Mouse (Mus musculus): ENCODE measurements at regions not wholly inside any gene's neighbourhood (a gene's known extent, or its start where the extent isn't known, plus 50 kb on each side); places are given as distances from the start of the nearest gene placed in this dataset.

- intact Hi-C loops (cut with DNase I) = no loop called here
- no peak for DNase-seq (ENCODE audit: low spot score)
These were observed 525.9 kb downstream of the Rfpl4b start for GRCm38 (mm10) chr10:38295724-38296123.

- no peak for DNase-seq (ENCODE audit: low spot score)
- intact Hi-C loops (cut with DNase I) = no loop called here
These were observed 532.8 kb downstream of the Rfpl4b start for GRCm38 (mm10) chr10:38288689-38289283.

- intact Hi-C loops (cut with DNase I) = loop anchor here (5.0 kb wide), 3 partner anchors 1132 to 1257 kb away; partner anchors contain the start of gene Marcks
- DNase-seq (ENCODE audit: low spot score) = no peak
These were observed 552.4 kb downstream of the Rfpl4b start for GRCm38 (mm10) chr10:38269136-38269535.

GRCm38 (mm10) chr10:38265564-38265963 is 556.0 kb downstream of the Rfpl4b start:
- intact Hi-C loops (cut with DNase I) = loop anchor here (5.0 kb wide), 3 partner anchors 1128 to 1253 kb away; partner anchors contain the start of gene Marcks
- no peak for DNase-seq (ENCODE audit: low spot score)

GRCm38 (mm10) chr10:38246821-38247220 is 574.8 kb downstream of the Rfpl4b start:
- intact Hi-C loops (cut with DNase I) = no loop called here
- DNase-seq (ENCODE audit: low spot score) = no peak

All from heart, postnatal 25 days (tissue).